Mouse (Mus musculus) lung, postnatal 0 days (tissue): ENCODE measurements around the gene Afg3l1.

ENCODE experiments used
- CTCF ChIP-seq: IDR thresholded peaks from 2 replicates; pipeline ENCODE4 v1.5.1; 2016; ENCODE audit warnings: antibody characterized with exemption, mild to moderate bottlenecking
- EP300 ChIP-seq: IDR thresholded peaks from 2 replicates; pipeline ENCODE4 v1.6.1; 2016; ENCODE audit warnings: antibody characterized with exemption, mild to moderate bottlenecking, control low read depth

- peak; percentile 51 for TF ChIP-seq CTCF
- no peak for TF ChIP-seq EP300
These were observed 41.0 kb downstream of the Afg3l1 start, which contains the start of gene Gas8 for GRCm38 (mm10) chr8:123518667-123519066.
